Mouse (Mus musculus): ENCODE data around the gene Cxcr4. TPM values are rescaled to one million over a fixed set of nuclear protein-coding genes. Genes with fewer than 3 reads are reported as not detected.
A peak's percentile ranks its signal among the peaks of the same experiment; 100 is the strongest.

Cxcr4 gene
- total and polyA plus RNA-seq, 3 experiments: 80.3 to 169 (median 102) TPM

GRCm38 (mm10) chr1:128636258-128637229 lies 44.5 kb upstream of the Cxcr4 start:
- Histone ChIP-seq H3K36me3 (replicated peaks in 1 of 2; ENCODE audit: control insufficient read depth in 1 of 2, insufficient read depth in 1 of 2, low read length in 1 of 2) (no peaks in the 10 kb centered on the region), H3K9ac (ENCODE audit: insufficient read depth, low read depth) (peak overlapping the region; percentile 43; the same call in 1 of the 2 replicates), H3K4me1 (ENCODE audit: control insufficient read depth in 1 of 2, insufficient read depth in 2 of 2) (peaks cover 55 to 67% of the 10 kb centered on the region in 2 experiments), H3K4me2 (ENCODE audit: insufficient read depth, low read depth, poor library complexity, severe bottlenecking) (peak overlapping the region; percentile 48), H3K27ac (ENCODE audit: insufficient read depth, low read depth) (peak overlapping the region; percentile 97), H3K79me2 (replicated peaks; ENCODE audit: control insufficient read depth, extremely low read depth, insufficient read depth, poor library complexity, severe bottlenecking) (no peaks in the 10 kb centered on the region), H3K27me3 (replicated peaks) (no peaks in the 10 kb centered on the region), H3K9me3 (replicated peaks; ENCODE audit: low read length) (no peaks in the 10 kb centered on the region), H3K4me3 (replicated peaks in 1 of 3; ENCODE audit: low read depth in 2 of 3, low read length in 2 of 3, poor library complexity in 1 of 3) (no peak overlapping the region)
- dilution Hi-C loops (cut with MboI; ENCODE audit: extremely low pct_ligation_motif_present, extremely low pct_unique_long_range_greater_than_20kb, low sequenced_read_pairs) (no loop called here), in situ Hi-C loops (cut with MboI; ENCODE audit: low pct_ligation_motif_present, low pct_unique_long_range_greater_than_20kb, low sequenced_read_pairs) (no loop called here)
- peak; percentile 76 for DNase-seq (ENCODE audit: extremely low read depth)
- TF ChIP-seq JUND (conservative IDR thresholded peaks at IDR 0.05; ENCODE audit: low read depth, low read length) (peak; percentile 53; the same call in 1 of the 2 replicates), TCF12 (IDR thresholded peaks at IDR 0.05; ENCODE audit: low read depth, low read length) (peak; percentile 98), E2F4 (IDR thresholded peaks at IDR 0.05; ENCODE audit: insufficient replicate concordance, low read depth, low read length) (no peak), MAX (IDR thresholded peaks at IDR 0.05; ENCODE audit: low read length) (peak; percentile 41; the same call in 1 of the 2 replicates), RCOR1 (conservative IDR thresholded peaks at IDR 0.05; ENCODE audit: low read depth, low read length) (peak; percentile 38), MAZ (IDR thresholded peaks at IDR 0.05; ENCODE audit: low read depth, low read length) (peak; percentile 56; the same call in 1 of the 2 replicates), JUN (IDR thresholded peaks at IDR 0.05; ENCODE audit: insufficient read depth, low read depth, low read length) (no peak), UBTF (IDR thresholded peaks at IDR 0.05; ENCODE audit: low read depth, low read length) (0 out of 2 replicates have a peak, but pooled peaks have one; percentile 30), SMC3 (IDR thresholded peaks at IDR 0.05; ENCODE audit: low read depth, low read length) (peak; percentile 35), EP300 (IDR thresholded peaks at IDR 0.05; ENCODE audit: low read length) (peak; percentile 93), CTCF (conservative IDR thresholded peaks at IDR 0.05 in 1 of 2, IDR thresholded peaks at IDR 0.05 in 1 of 2; ENCODE audit: low read depth in 2 of 2, low read length in 2 of 2) (no peak), MEF2A (IDR thresholded peaks at IDR 0.05; ENCODE audit: borderline replicate concordance, low read depth, low read length) (peak; percentile 84), BHLHE40 (IDR thresholded peaks at IDR 0.05; ENCODE audit: low read depth, low read length) (peak; percentile 92), RAD21 (IDR thresholded peaks at IDR 0.05; ENCODE audit: low read depth, low read length) (peak; percentile 9), ETS1 (conservative IDR thresholded peaks at IDR 0.05; ENCODE audit: low read depth, low read length) (peak; percentile 90), MXI1 (IDR thresholded peaks at IDR 0.05; ENCODE audit: low read depth, low read length) (0 out of 2 replicates have a peak, but pooled peaks have one; percentile 28), ELF1 (IDR thresholded peaks at IDR 0.05; ENCODE audit: low read depth, low read length) (no peak), NELFE (IDR thresholded peaks at IDR 0.05; ENCODE audit: low read depth, low read length) (0 out of 2 replicates have a peak, but pooled peaks have one; percentile 18), ZC3H11A (IDR thresholded peaks at IDR 0.05; ENCODE audit: low read depth, low read length) (no peak), KAT2A (IDR thresholded peaks at IDR 0.05; ENCODE audit: insufficient replicate concordance, low read length) (0 out of 2 replicates have a peak, but pooled peaks have one; percentile 31), MAFK (IDR thresholded peaks at IDR 0.05; ENCODE audit: insufficient replicate concordance, low read length) (peak; percentile 52; the same call in 1 of the 2 replicates), IRF4 (IDR thresholded peaks at IDR 0.05; ENCODE audit: low read depth, low read length) (peak; percentile 79), POLR2AphosphoS2 (IDR thresholded peaks at IDR 0.05; ENCODE audit: low read depth, low read length) (no peak), ZKSCAN1 (IDR thresholded peaks at IDR 0.05; ENCODE audit: borderline replicate concordance, low read depth, low read length) (no peak), TBP (conservative IDR thresholded peaks at IDR 0.05; ENCODE audit: low read depth, low read length) (0 out of 2 replicates have a peak, but pooled peaks have one; percentile 51), MYC (IDR thresholded peaks at IDR 0.05; ENCODE audit: low read depth, low read length) (0 out of 2 replicates have a peak, but pooled peaks have one; percentile 49), NRF1 (IDR thresholded peaks at IDR 0.05; ENCODE audit: low read depth, low read length) (0 out of 2 replicates have a peak, but pooled peaks have one; percentile 30), ZMIZ1 (IDR thresholded peaks at IDR 0.05; ENCODE audit: low read depth, low read length) (no peak), CHD2 (IDR thresholded peaks at IDR 0.05; ENCODE audit: low read length) (peak; percentile 62), CHD1 (IDR thresholded peaks at IDR 0.05; ENCODE audit: low read depth, low read length) (peak; percentile 40; the same call in 1 of the 2 replicates), GABPA (IDR thresholded peaks at IDR 0.05; ENCODE audit: insufficient replicate concordance, low read depth, low read length) (no peak), HCFC1 (IDR thresholded peaks at IDR 0.05; ENCODE audit: low read depth, low read length) (peak; percentile 5; the same call in 1 of the 2 replicates), POLR2A (IDR thresholded peaks at IDR 0.05; ENCODE audit: low read depth, low read length) (no peak), PAX5 (IDR thresholded peaks at IDR 0.05; ENCODE audit: low read length) (no peak), USF1 (IDR thresholded peaks at IDR 0.05; ENCODE audit: low read depth, low read length) (no peak), USF2 (conservative IDR thresholded peaks at IDR 0.05; ENCODE audit: low read depth, low read length) (no peak), ZNF384 (IDR thresholded peaks at IDR 0.05; ENCODE audit: low read depth, low read length) (peak; percentile 95)
